In the genomic region with DNA sequence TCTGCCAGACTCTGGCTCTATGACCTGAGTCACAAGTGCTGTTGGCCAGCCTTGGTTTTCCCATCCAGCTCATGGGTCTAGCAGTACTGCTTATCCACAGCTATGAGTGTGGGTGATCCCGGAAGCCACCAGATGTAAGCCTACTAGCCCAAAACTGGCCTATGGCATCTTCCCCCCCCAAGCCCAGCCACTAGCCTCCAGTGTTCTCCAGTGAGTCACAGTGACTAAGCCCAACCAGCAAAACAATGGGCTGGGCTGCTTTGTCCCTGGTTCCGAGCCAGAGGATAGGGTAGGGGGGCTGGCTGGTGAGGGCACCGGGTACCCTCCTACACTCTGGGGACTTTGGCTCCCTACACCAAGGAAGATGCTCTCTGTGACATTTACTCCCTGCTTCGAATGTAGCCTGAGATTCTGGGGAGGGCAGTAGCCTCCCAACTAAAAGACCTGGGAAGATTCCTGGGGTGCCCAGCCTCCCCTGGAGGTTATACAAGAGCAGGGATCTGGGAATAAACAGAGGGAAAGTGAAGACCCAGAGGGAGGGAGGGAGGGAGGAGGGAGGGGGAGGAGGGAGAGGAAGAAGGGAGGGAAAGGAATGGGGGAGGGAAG, we compare ENCODE assay signal across 7 mouse cellular contexts. TPM values are rescaled to one million over a fixed set of nuclear protein-coding genes. Genes with fewer than 3 reads are reported as not detected.
A peak's percentile ranks its signal among the peaks of the same experiment; 100 is the strongest.
DNase-seq lines count a peak whose midpoint lies in the region; ATAC-seq and TF ChIP-seq lines count a peak whose summit lies in the region.

No protein-coding gene starts in this region.

- 23% methylated on average over 4 of the region's 4 CpGs for WGBS in embryonic facial prominence, embryonic 13.5 days
- 45% methylated on average over 4 of the region's 4 CpGs for WGBS in liver, postnatal 0 days (ENCODE audit: insufficient replicate concordance)

- ATAC-seq in embryonic facial prominence, embryonic 13.5 days (ENCODE audit: insufficient number of reproducible peaks, insufficient read depth, low FRiP score, low TSS enrichment, low read depth): peak; percentile 72; the same call in 1 of the 2 replicates
- peak; percentile 23; the same call in 1 of the 2 replicates for ATAC-seq in liver, postnatal 0 days

- H3K4me1 ChIP-seq in embryonic facial prominence, embryonic 13.5 days: peaks cover 58% of the 10 kb centered on the region
- H3K4me1 ChIP-seq in liver, postnatal 0 days (ENCODE audit: insufficient read depth): no peaks in the 10 kb centered on the region

- no peak overlapping the region for H3K4me3 ChIP-seq in embryonic facial prominence, embryonic 13.5 days
- H3K4me3 ChIP-seq in liver, postnatal 0 days (ENCODE audit: low read depth, low read length): no peak overlapping the region

- no peaks in the 10 kb centered on the region for H3K27me3 ChIP-seq in embryonic facial prominence, embryonic 13.5 days
- no peaks in the 10 kb centered on the region for H3K27me3 ChIP-seq in liver, postnatal 0 days (ENCODE audit: insufficient read depth, low read length)

- no peak overlapping the region; the same call in 1 of the 2 replicates for H3K4me2 ChIP-seq in embryonic facial prominence, embryonic 13.5 days
- no peak overlapping the region for H3K4me2 ChIP-seq in liver, postnatal 0 days (ENCODE audit: low read depth, low read length)

- DNase-seq in urinary bladder, adult 2 months (ENCODE audit: low spot score): peak; percentile 29
- no peak for DNase-seq in urinary bladder, postnatal 10 days (ENCODE audit: low spot score)
- peak; percentile 74 to 83 for DNase-seq in heart, postnatal 14 days
- DNase-seq in liver, postnatal 0 days: no peak
- peak; percentile 79 for DNase-seq in skeletal muscle tissue, adult 2 months (ENCODE audit: low read depth, low spot score)
- no peak for DNase-seq in thymus, postnatal 25 days

- H3K9me3 ChIP-seq in embryonic facial prominence, embryonic 13.5 days: no peaks in the 10 kb centered on the region
- H3K9me3 ChIP-seq in liver, postnatal 0 days (ENCODE audit: low read length): no peaks in the 10 kb centered on the region

- no peak for TF ChIP-seq EP300 in liver, postnatal 0 days (IDR thresholded peaks at IDR 0.05; ENCODE audit: low read depth)

- TF ChIP-seq CTCF in liver, postnatal 0 days (IDR thresholded peaks at IDR 0.05; ENCODE audit: low read depth): no peak

- intact Hi-C loops in heart, postnatal 14 days (cut with DNase I): no loop called here

- peak overlapping the region; percentile 61; the same call in 1 of the 2 replicates for H3K9ac ChIP-seq in embryonic facial prominence, embryonic 13.5 days
- H3K9ac ChIP-seq in liver, postnatal 0 days (replicated peaks): no peak overlapping the region

- H3K27ac ChIP-seq in embryonic facial prominence, embryonic 13.5 days: peak overlapping the region; percentile 84
- 0 out of 2 replicates have a peak overlapping the region, but pooled peaks have one; percentile 19 for H3K27ac ChIP-seq in liver, postnatal 0 days (ENCODE audit: low read depth)

- H3K36me3 ChIP-seq in embryonic facial prominence, embryonic 13.5 days: no peaks in the 10 kb centered on the region
- no peaks in the 10 kb centered on the region for H3K36me3 ChIP-seq in liver, postnatal 0 days (replicated peaks; ENCODE audit: insufficient read depth, low read length)

RNA-seq across cellular contexts. Expression of gene Lsp1, which starts 10.3 kb away (rescaled TPM):
- 379 and 420 TPM in 2 replicates for polyA plus RNA-seq in urinary bladder, adult 2 months (2012; rRNA removed)
- polyA plus RNA-seq in embryonic facial prominence, embryonic 13.5 days (2015; fragmentation: Nextera tagmentation; extraction: Ambion mirVana): 28.5 and 29.2 TPM in 2 replicates
- total RNA-seq in heart, postnatal 14 days (2021): 10 to 100 TPM; 63.5 to 77.2 TPM
- polyA plus RNA-seq in liver, postnatal 0 days (2015; fragmentation: Nextera tagmentation; extraction: Ambion mirVana): 31.5 and 33.6 TPM in 2 replicates

RNA-seq across cellular contexts. Expression of gene Tnnt3, which starts 27.7 kb away (rescaled TPM):
- polyA plus RNA-seq in urinary bladder, adult 2 months (2012; rRNA removed): 74.3 and 79.9 TPM in 2 replicates
- polyA plus RNA-seq in embryonic facial prominence, embryonic 13.5 days (2015; fragmentation: Nextera tagmentation; extraction: Ambion mirVana): 3.8 and 5.8 TPM in 2 replicates
- total RNA-seq in heart, postnatal 14 days (2021): 1 to 10 TPM; 1.2 to 1.4 TPM
- polyA plus RNA-seq in liver, postnatal 0 days (2015; fragmentation: Nextera tagmentation; extraction: Ambion mirVana): 3.6 and 72.5 TPM in 2 replicates

RNA-seq across cellular contexts. Expression of gene Tnni2, which starts 29.3 kb away (rescaled TPM):
- polyA plus RNA-seq in urinary bladder, adult 2 months (2012; rRNA removed): 39.4 and 48.2 TPM in 2 replicates
- polyA plus RNA-seq in embryonic facial prominence, embryonic 13.5 days (2015; fragmentation: Nextera tagmentation; extraction: Ambion mirVana): 7.7 and 8.4 TPM in 2 replicates
- 1 to 10 TPM; 5.7 to 7.8 TPM for total RNA-seq in heart, postnatal 14 days (2021)
- polyA plus RNA-seq in liver, postnatal 0 days (2015; fragmentation: Nextera tagmentation; extraction: Ambion mirVana): 6.9 and 72.7 TPM in 2 replicates

RNA-seq across cellular contexts. Expression of gene Syt8, which starts 36.3 kb away (rescaled TPM):
- polyA plus RNA-seq in urinary bladder, adult 2 months (2012; rRNA removed): 316 and 420 TPM in 2 replicates
- polyA plus RNA-seq in embryonic facial prominence, embryonic 13.5 days (2015; fragmentation: Nextera tagmentation; extraction: Ambion mirVana): 0.37 and 0.66 TPM in 2 replicates
- not detected for total RNA-seq in heart, postnatal 14 days (2021)
- not detected in 2 replicates for polyA plus RNA-seq in liver, postnatal 0 days (2015; fragmentation: Nextera tagmentation; extraction: Ambion mirVana)

Comparison
In these comparisons a context has a peak if more than half of its experiments do, and no peak if none do; other contexts are left out.
1. DNase-seq: peak in urinary bladder, adult 2 months (single experiment), heart, postnatal 14 days (2 of 2) and skeletal muscle tissue, adult 2 months (single experiment); none in urinary bladder, postnatal 10 days (single experiment), liver, postnatal 0 days (single experiment) and thymus, postnatal 25 days (single experiment).
2. RNA of gene Lsp1, which starts 10.3 kb away (polyA plus RNA-seq): 379 to 420 TPM in urinary bladder, adult 2 months; 31.5 to 33.6 TPM in liver, postnatal 0 days and 28.5 to 29.2 TPM in embryonic facial prominence, embryonic 13.5 days; every median in the first group is over 10 times any median in the second.